Mouse (Mus musculus) MEL (cell line): Measurements from ENCODE around the gene Rasl11b.

Experiments
- CHD2 ChIP-seq: IDR thresholded peaks from 2 replicates; pipeline ENCODE4 v1.6.1; 2011; ENCODE audit warnings: low read length, improper control_type of control experiment
- CTCF ChIP-seq, 3 experiments: IDR thresholded peaks in 2 of 3; conservative IDR thresholded peaks in 1 of 3; 2 replicates each; pipeline ENCODE4 v1.5.1; 2011 to 2012; ENCODE audit warnings: low read length in 3 of 3, low read depth in 2 of 3, mild to moderate bottlenecking in 2 of 3, improper control_type of control experiment in 1 of 3, inconsistent platforms in 1 of 3, mixed read lengths in 1 of 3, moderate library complexity in 1 of 3; ENCODE audit not compliant: control insufficient read depth in 1 of 3, insufficient read depth in 1 of 3, poor library complexity in 1 of 3, severe bottlenecking in 1 of 3
- EP300 ChIP-seq, 2 experiments: IDR thresholded peaks; 2 replicates each; pipeline ENCODE4 v1.6.1; 2011; ENCODE audit warnings: improper control_type of control experiment in 2 of 2, low read length in 2 of 2, low read depth in 1 of 2, mild to moderate bottlenecking in 1 of 2
- MAFK ChIP-seq: IDR thresholded peaks from 2 replicates; pipeline ENCODE4 v1.6.1; 2011; ENCODE audit warnings: low read depth, mild to moderate bottlenecking, low read length, improper control_type of control experiment, borderline replicate concordance
- MEF2A ChIP-seq: IDR thresholded peaks from 2 replicates; pipeline ENCODE4 v1.6.1; 2014; ENCODE audit warnings: low read depth, mild to moderate bottlenecking, inconsistent platforms, low read length, improper control_type of control experiment; ENCODE audit not compliant: poor library complexity, insufficient replicate concordance, severe bottlenecking; ENCODE audit errors: extremely low read depth
- MXI1 ChIP-seq: IDR thresholded peaks from 2 replicates; pipeline ENCODE4 v1.6.1; 2011; ENCODE audit warnings: mild to moderate bottlenecking, low read depth, low read length, improper control_type of control experiment
- MYC ChIP-seq: IDR thresholded peaks from 2 replicates; pipeline ENCODE4 v1.6.1; 2011; ENCODE audit warnings: low read depth, mild to moderate bottlenecking, low read length, improper control_type of control experiment, moderate library complexity
- POLR2A ChIP-seq, 2 experiments: IDR thresholded peaks; 2 replicates each; pipeline ENCODE4 v1.6.1; 2011 to 2012; ENCODE audit warnings: low read length in 2 of 2, mild to moderate bottlenecking in 2 of 2, control low read depth in 1 of 2, improper control_type of control experiment in 1 of 2, low read depth in 1 of 2, moderate library complexity in 1 of 2; ENCODE audit not compliant: control insufficient read depth in 1 of 2, insufficient read depth in 1 of 2, poor library complexity in 1 of 2
- SIN3A ChIP-seq: IDR thresholded peaks from 2 replicates; pipeline ENCODE4 v1.6.1; 2012; ENCODE audit warnings: low read length, improper control_type of control experiment, inconsistent platforms
- ZNF384 ChIP-seq: IDR thresholded peaks from 2 replicates; pipeline ENCODE4 v1.6.1; 2012; ENCODE audit warnings: low read depth, mild to moderate bottlenecking, inconsistent platforms, low read length, improper control_type of control experiment

DNA sequence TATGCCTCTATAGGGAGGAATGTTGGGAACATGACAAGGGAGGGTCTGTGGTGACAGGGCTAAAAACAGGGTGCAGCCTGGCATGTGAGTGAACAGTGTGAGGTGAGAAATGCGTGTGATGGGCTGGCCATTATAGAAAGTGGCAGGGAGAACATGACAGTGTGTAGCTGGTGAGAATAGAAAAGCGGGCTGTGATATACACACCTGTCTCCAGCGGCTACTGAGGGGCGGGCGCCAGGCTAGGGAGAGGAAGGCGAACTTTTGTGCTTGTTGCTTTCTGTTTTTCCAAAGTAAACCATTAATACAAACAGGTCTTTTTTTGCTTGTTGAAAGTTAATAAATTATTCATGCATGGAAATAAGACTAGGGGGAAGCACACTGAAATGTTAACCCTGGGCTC is 32.3 kb downstream of the Rasl11b start:
- no peak for TF ChIP-seq EP300 (IDR thresholded peaks at IDR 0.05; ENCODE audit: low read depth in 1 of 2, low read length in 2 of 2)
- no peak for TF ChIP-seq CTCF (IDR thresholded peaks at IDR 0.05 in 2 of 3, conservative IDR thresholded peaks at IDR 0.05 in 1 of 3; ENCODE audit: control insufficient read depth in 1 of 3, insufficient read depth in 1 of 3, low read depth in 2 of 3, low read length in 3 of 3, poor library complexity in 1 of 3, severe bottlenecking in 1 of 3)
- TF ChIP-seq CHD2: no peak
- TF ChIP-seq POLR2A (IDR thresholded peaks at IDR 0.05; ENCODE audit: control insufficient read depth in 1 of 2, insufficient read depth in 1 of 2, low read depth in 1 of 2, low read length in 2 of 2, poor library complexity in 1 of 2): no peak
- TF ChIP-seq ZNF384: no peak
- TF ChIP-seq SIN3A: no peak
- TF ChIP-seq MAFK: no peak
- no peak for TF ChIP-seq MYC
- TF ChIP-seq MEF2A: no peak
- TF ChIP-seq MXI1: no peak
